Mouse (Mus musculus): ENCODE results near the gene Ccdc69. TPM values are rescaled to one million over a fixed set of nuclear protein-coding genes. Genes with fewer than 3 reads are reported as not detected.
A peak's percentile ranks its signal among the peaks of the same experiment; 100 is the strongest.

The Ccdc69 gene
- total and polyA plus RNA-seq, 2 experiments from 2014 or later: 22.0 to 22.2 TPM

GRCm38 (mm10) chr11:55039591-55039990 is 38.3 kb downstream of the Ccdc69 start:
- Histone ChIP-seq H3K4me3 (ENCODE audit: low read depth, low read length) (no peak overlapping the region), H3K27me3 (ENCODE audit: control insufficient read depth, insufficient read depth, low read length) (no peaks in the 10 kb centered on the region), H3K9me3 (replicated peaks; ENCODE audit: control insufficient read depth, low read length) (no peaks in the 10 kb centered on the region), H3K4me1 (ENCODE audit: control insufficient read depth, insufficient read depth) (no peaks in the 10 kb centered on the region), H3K4me2 (ENCODE audit: low read depth, low read length) (no peak overlapping the region), H3K9ac (replicated peaks; ENCODE audit: low read depth, low read length) (no peak overlapping the region), H3K27ac (ENCODE audit: low read depth) (no peak overlapping the region), H3K36me3 (replicated peaks; ENCODE audit: control insufficient read depth, insufficient read depth, low read length) (no peaks in the 10 kb centered on the region)
- DNase-seq (ENCODE audit: low spot score): peak; percentile 79
- no peak for TF ChIP-seq EP300 (IDR thresholded peaks at IDR 0.05; ENCODE audit: low read depth)
- TF ChIP-seq CTCF (IDR thresholded peaks at IDR 0.05; ENCODE audit: low read depth): peak; percentile 90
- WGBS: 4% methylated on average over 9 of the region's 9 CpGs
- peak; percentile 61 for ATAC-seq (ENCODE audit: insufficient read depth, low read depth)

- H3K9ac ChIP-seq (replicated peaks; ENCODE audit: low read depth, low read length): no peak overlapping the region
- H3K9me3 ChIP-seq (replicated peaks; ENCODE audit: control insufficient read depth, low read length): no peaks in the 10 kb centered on the region
- H3K4me3 ChIP-seq (ENCODE audit: low read depth, low read length): no peak overlapping the region
- H3K27me3 ChIP-seq (ENCODE audit: control insufficient read depth, insufficient read depth, low read length): no peaks in the 10 kb centered on the region
- ATAC-seq (ENCODE audit: insufficient read depth, low read depth) (no peak), DNase-seq (ENCODE audit: low spot score) (no peak)
- no peaks in the 10 kb centered on the region for H3K36me3 ChIP-seq (replicated peaks; ENCODE audit: control insufficient read depth, insufficient read depth, low read length)
- WGBS: 44% methylated on average over 3 of the region's 3 CpGs
- TF ChIP-seq CTCF (IDR thresholded peaks at IDR 0.05; ENCODE audit: low read depth) (no peak), EP300 (IDR thresholded peaks at IDR 0.05; ENCODE audit: low read depth) (no peak)
- H3K4me1 ChIP-seq (ENCODE audit: control insufficient read depth, insufficient read depth): peaks cover 14% of the 10 kb centered on the region
- no peak overlapping the region for H3K4me2 ChIP-seq (ENCODE audit: low read depth, low read length)
- H3K27ac ChIP-seq (ENCODE audit: low read depth): no peak overlapping the region
Measured at GRCm38 (mm10) chr11:55036601-55037000, 41.3 kb downstream of the Ccdc69 start.

GRCm38 (mm10) chr11:55033040-55033660 is 44.8 kb downstream of the Ccdc69 start, which contains the start of gene Anxa6:
Gene Anxa6, minus strand, starts transcription at chr11:55033445.
- peak; percentile 97 for ATAC-seq (ENCODE audit: insufficient read depth, low read depth)
- under 1% methylated on average over 41 of the region's 41 CpGs for WGBS
- H3K9ac ChIP-seq (replicated peaks; ENCODE audit: low read depth, low read length): peak within 1 kb of the TSS; percentile 89
- TF ChIP-seq EP300 (IDR thresholded peaks at IDR 0.05; ENCODE audit: low read depth) (no peak), CTCF (IDR thresholded peaks at IDR 0.05; ENCODE audit: low read depth) (no peak)
- no peaks in the 10 kb centered on the region for H3K36me3 ChIP-seq (replicated peaks; ENCODE audit: control insufficient read depth, insufficient read depth, low read length)
- no peaks in the 10 kb centered on the region for H3K9me3 ChIP-seq (replicated peaks; ENCODE audit: control insufficient read depth, low read length)
- H3K27me3 ChIP-seq (ENCODE audit: control insufficient read depth, insufficient read depth, low read length): no peaks in the 10 kb centered on the region
- H3K4me1 ChIP-seq (ENCODE audit: control insufficient read depth, insufficient read depth): peaks cover 22% of the 10 kb centered on the region
- peak within 1 kb of the TSS; percentile 90 for H3K4me3 ChIP-seq (ENCODE audit: low read depth, low read length)
- peak within 1 kb of the TSS; percentile 90 for H3K27ac ChIP-seq (ENCODE audit: low read depth)
- peak; percentile 90 for DNase-seq (ENCODE audit: low spot score)
- H3K4me2 ChIP-seq (ENCODE audit: low read depth, low read length): peak within 1 kb of the TSS; percentile 99

GRCm38 (mm10) chr11:55032286-55032685 is 45.6 kb downstream of the Ccdc69 start:
- peak overlapping the region; percentile 99 for H3K4me2 ChIP-seq (ENCODE audit: low read depth, low read length)
- peak overlapping the region; percentile 90 for H3K27ac ChIP-seq (ENCODE audit: low read depth)
- 4% methylated on average over 5 of the region's 5 CpGs for WGBS
- H3K36me3 ChIP-seq (replicated peaks; ENCODE audit: control insufficient read depth, insufficient read depth, low read length): no peaks in the 10 kb centered on the region
- TF ChIP-seq EP300 (IDR thresholded peaks at IDR 0.05; ENCODE audit: low read depth): no peak
- TF ChIP-seq CTCF (IDR thresholded peaks at IDR 0.05; ENCODE audit: low read depth): no peak
- H3K27me3 ChIP-seq (ENCODE audit: control insufficient read depth, insufficient read depth, low read length): no peaks in the 10 kb centered on the region
- DNase-seq (ENCODE audit: low spot score): no peak
- peak overlapping the region; percentile 89 for H3K9ac ChIP-seq (replicated peaks; ENCODE audit: low read depth, low read length)
- no peak for ATAC-seq (ENCODE audit: insufficient read depth, low read depth)
- peak overlapping the region; percentile 90 for H3K4me3 ChIP-seq (ENCODE audit: low read depth, low read length)
- no peaks in the 10 kb centered on the region for H3K9me3 ChIP-seq (replicated peaks; ENCODE audit: control insufficient read depth, low read length)
- peaks cover 26% of the 10 kb centered on the region for H3K4me1 ChIP-seq (ENCODE audit: control insufficient read depth, insufficient read depth)

- Histone ChIP-seq H3K9ac (replicated peaks; ENCODE audit: low read depth, low read length) (peak overlapping the region; percentile 89), H3K36me3 (replicated peaks; ENCODE audit: control insufficient read depth, insufficient read depth, low read length) (no peaks in the 10 kb centered on the region), H3K9me3 (replicated peaks; ENCODE audit: control insufficient read depth, low read length) (no peaks in the 10 kb centered on the region), H3K27me3 (ENCODE audit: control insufficient read depth, insufficient read depth, low read length) (no peaks in the 10 kb centered on the region), H3K27ac (ENCODE audit: low read depth) (peak overlapping the region; percentile 90), H3K4me1 (ENCODE audit: control insufficient read depth, insufficient read depth) (peaks cover 28% of the 10 kb centered on the region), H3K4me3 (ENCODE audit: low read depth, low read length) (peak overlapping the region; percentile 90), H3K4me2 (ENCODE audit: low read depth, low read length) (peak overlapping the region; percentile 99)
- WGBS: 0% methylated on average over 1 of the region's 4 CpGs
- TF ChIP-seq EP300 (IDR thresholded peaks at IDR 0.05; ENCODE audit: low read depth): no peak
- no peak for TF ChIP-seq CTCF (IDR thresholded peaks at IDR 0.05; ENCODE audit: low read depth)
- DNase-seq (ENCODE audit: low spot score) (no peak), ATAC-seq (ENCODE audit: insufficient read depth, low read depth) (no peak)
Measured at GRCm38 (mm10) chr11:55031991-55032280, 46.0 kb downstream of the Ccdc69 start.

All from heart, postnatal 0 days (tissue).